Mouse (Mus musculus): ENCODE results near the gene Fam19a3.

- TF ChIP-seq CTCF (IDR thresholded peaks at IDR 0.05; ENCODE audit: borderline replicate concordance, control insufficient read depth, extremely low read depth, insufficient read depth, low read length, poor library complexity) (no peak), POLR2A (IDR thresholded peaks at IDR 0.05; ENCODE audit: control insufficient read depth, extremely low read depth, insufficient read depth, low read length, poor library complexity) (no peak)
These were observed 39.7 kb downstream of the Fam19a3 start for GRCm38 (mm10) chr3:104741954-104742353.

All from thymus, adult 2 months (tissue).